Mouse (Mus musculus) myocyte (in vitro differentiated cells): ENCODE results near the gene Itgb1bp1. TPM values are rescaled to one million over a fixed set of nuclear protein-coding genes. Genes with fewer than 3 reads are reported as not detected.

Experiments
- H3K27me3 ChIP-seq: one replicate; pipeline ENCODE4 v1.6.1; 2011; ENCODE audit not compliant: control insufficient read depth, insufficient read depth, insufficient read length
- H3K36me3 ChIP-seq: one replicate; pipeline ENCODE4 v1.6.1; 2011; ENCODE audit not compliant: control insufficient read depth, insufficient read depth
- H3K4me2 ChIP-seq: one replicate; pipeline ENCODE4 v1.6.1; 2011; ENCODE audit warnings: low read depth, control low read depth
- H3K4me3 ChIP-seq: one replicate; pipeline ENCODE4 v1.5.1; 2011; ENCODE audit warnings: mild to moderate bottlenecking, control low read depth, moderate library complexity
- H3K79me2 ChIP-seq: one replicate; pipeline ENCODE4 v1.6.1; 2011; ENCODE audit not compliant: control insufficient read depth, insufficient read depth
- H3ac ChIP-seq: one replicate; pipeline ENCODE4 v1.6.1; 2011; ENCODE audit not compliant: control insufficient read depth, insufficient read length
- CEBPB ChIP-seq: IDR thresholded peaks from 2 replicates; pipeline ENCODE4 v1.6.1; 2011; ENCODE audit warnings: mild to moderate bottlenecking, moderate library complexity; ENCODE audit not compliant: poor library complexity, insufficient read depth, severe bottlenecking
- E2F4 ChIP-seq: IDR thresholded peaks from one replicate; pipeline ENCODE4 v1.6.1; 2011; ENCODE audit warnings: mild to moderate bottlenecking, control low read depth, moderate library complexity; ENCODE audit not compliant: insufficient read depth
- MAX ChIP-seq: IDR thresholded peaks from one replicate; pipeline ENCODE4 v1.6.1; 2011; ENCODE audit warnings: low read depth, mild to moderate bottlenecking, control low read depth
- MYOD1 ChIP-seq, 3 experiments: IDR thresholded peaks; one replicate each; pipeline ENCODE4 v1.6.1; 2011; ENCODE audit warnings: control low read depth in 2 of 3, low read depth in 2 of 3, mild to moderate bottlenecking in 2 of 3, moderate library complexity in 1 of 3; ENCODE audit not compliant: insufficient read length in 2 of 3, control insufficient read depth in 1 of 3
- MYOG ChIP-seq, 3 experiments: IDR thresholded peaks; one replicate each; pipeline ENCODE4 v1.6.1; 2011; ENCODE audit warnings: control low read depth in 2 of 3, low read depth in 2 of 3, mild to moderate bottlenecking in 2 of 3; ENCODE audit not compliant: insufficient read length in 2 of 3, control insufficient read depth in 1 of 3, insufficient read depth in 1 of 3
- POLR2A ChIP-seq: IDR thresholded peaks from one replicate; pipeline ENCODE4 v1.6.1; 2011; ENCODE audit warnings: low read depth, mild to moderate bottlenecking, control low read depth, moderate library complexity; ENCODE audit not compliant: insufficient read length
- POLR2AphosphoS2 ChIP-seq: IDR thresholded peaks from one replicate; pipeline ENCODE4 v1.6.1; 2011; ENCODE audit warnings: low read depth, control low read depth; ENCODE audit not compliant: insufficient read length
- REST ChIP-seq: IDR thresholded peaks from one replicate; pipeline ENCODE4 v1.6.1; 2011; ENCODE audit warnings: mild to moderate bottlenecking, control low read depth, moderate library complexity; ENCODE audit not compliant: insufficient read depth, insufficient read length
- SRF ChIP-seq: IDR thresholded peaks from one replicate; pipeline ENCODE4 v1.6.1; 2011; ENCODE audit warnings: low read depth; ENCODE audit not compliant: control insufficient read depth, insufficient read length
- TCF12 ChIP-seq: IDR thresholded peaks from one replicate; pipeline ENCODE4 v1.6.1; 2011; ENCODE audit warnings: mild to moderate bottlenecking, control low read depth; ENCODE audit not compliant: poor library complexity, insufficient read depth, severe bottlenecking
- TCF3 ChIP-seq: IDR thresholded peaks from one replicate; pipeline ENCODE4 v1.6.1; 2011; ENCODE audit warnings: low read depth, control low read depth; ENCODE audit not compliant: insufficient read length
- USF1 ChIP-seq: IDR thresholded peaks from one replicate; pipeline ENCODE4 v1.6.1; 2011; ENCODE audit warnings: low read depth, mild to moderate bottlenecking, control low read depth, moderate library complexity
- polyA plus RNA-seq: library from polyadenylated mRNA; unstranded; fragments of >200 nt; fragmentation: generic; extraction: Trizol; gene quantifications from one replicate; pipeline ENCODE4 v1.2.1, GENCODE M21; 2012; ENCODE audit warnings: missing spikeins

The Itgb1bp1 gene
- 45.4 TPM for polyA plus RNA-seq

DNA sequence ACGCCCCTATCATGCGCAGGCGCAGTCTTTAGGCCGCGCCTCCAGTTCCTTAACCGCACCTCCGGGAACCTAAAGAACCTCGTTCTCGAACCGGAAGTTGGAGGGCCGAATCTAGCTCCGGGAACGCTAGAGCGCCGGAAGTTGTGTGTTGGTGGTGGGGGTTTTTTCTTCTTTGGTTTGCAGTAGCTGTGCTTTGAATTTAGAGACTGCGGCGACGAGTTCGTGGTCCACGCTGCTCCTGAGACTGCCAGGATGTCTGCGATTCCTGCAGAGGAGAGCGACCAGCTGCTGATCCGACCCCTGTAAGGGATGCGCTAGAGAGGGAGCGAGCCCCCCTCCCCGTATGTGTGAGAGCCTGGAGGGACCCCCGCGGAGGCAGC lies at the start of gene Itgb1bp1:
TSS of gene Itgb1bp1 (minus strand) at position 42 of the 380 bp plus-strand sequence.
- H3ac ChIP-seq = peak within 1 kb of the TSS; percentile 79
- no peak for TF ChIP-seq E2F4
- peak; percentile 32 for TF ChIP-seq POLR2A
- peak; percentile 60 for TF ChIP-seq SRF
- no peak for TF ChIP-seq MYOD1 (IDR thresholded peaks at IDR 0.05; ENCODE audit: control insufficient read depth in 1 of 3, insufficient read length in 2 of 3, low read depth in 2 of 3)
- TF ChIP-seq MAX = no peak
- peaks cover 13% of the 10 kb centered on the region for H3K36me3 ChIP-seq
- peak within 1 kb of the TSS; percentile 93 for H3K4me2 ChIP-seq
- H3K27me3 ChIP-seq = no peaks in the 10 kb centered on the region
- H3K79me2 ChIP-seq = peaks cover 21% of the 10 kb centered on the region
- peak within 1 kb of the TSS; percentile 92 for H3K4me3 ChIP-seq

GRCm38 (mm10) chr12:21335869-21336268 lies 49.8 kb upstream of the Itgb1bp1 start:
- H3K4me3 ChIP-seq = no peak overlapping the region
- no peaks in the 10 kb centered on the region for H3K79me2 ChIP-seq
- no peaks in the 10 kb centered on the region for H3K27me3 ChIP-seq
- H3K4me2 ChIP-seq = no peak overlapping the region
- TF ChIP-seq MYOD1 (IDR thresholded peaks at IDR 0.05; ENCODE audit: control insufficient read depth in 1 of 3, insufficient read length in 2 of 3, low read depth in 2 of 3) = no peak
- no peak for TF ChIP-seq USF1
- TF ChIP-seq E2F4 = no peak
- TF ChIP-seq SRF = no peak
- TF ChIP-seq POLR2A = no peak
- no peak for TF ChIP-seq CEBPB
- TF ChIP-seq TCF12 = no peak
- no peak for TF ChIP-seq MAX
- TF ChIP-seq TCF3 = no peak
- no peak for TF ChIP-seq REST
- TF ChIP-seq MYOG (IDR thresholded peaks at IDR 0.05; ENCODE audit: control insufficient read depth in 1 of 3, insufficient read depth in 1 of 3, insufficient read length in 2 of 3, low read depth in 2 of 3) = no peak
- TF ChIP-seq POLR2AphosphoS2 = no peak
- no peak overlapping the region for H3ac ChIP-seq
- peaks cover 19% of the 10 kb centered on the region for H3K36me3 ChIP-seq

DNA sequence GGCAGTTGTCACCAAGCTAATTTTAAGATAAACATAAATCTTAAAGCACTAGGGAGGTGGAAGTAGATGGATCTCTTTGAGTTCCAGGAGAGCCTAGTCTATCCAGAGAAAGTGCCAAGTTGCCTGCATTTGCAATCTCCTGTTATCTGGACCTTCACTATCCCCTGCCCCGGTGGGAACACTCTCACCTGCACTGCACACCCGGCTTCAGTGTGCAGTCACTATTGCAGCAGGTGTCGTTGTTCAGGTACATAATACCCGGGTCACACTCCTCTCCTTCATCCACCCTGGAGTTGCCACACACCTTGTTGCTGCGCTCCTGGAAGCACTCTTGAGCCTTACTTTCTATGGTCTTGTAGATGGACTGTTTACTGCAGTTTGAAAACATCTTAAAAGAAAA lies 47.7 kb upstream of the Itgb1bp1 start:
- peaks cover 20% of the 10 kb centered on the region for H3K36me3 ChIP-seq
- no peak overlapping the region for H3K4me3 ChIP-seq

GRCm38 (mm10) chr12:21333021-21333420 lies 46.9 kb upstream of the Itgb1bp1 start:
- Histone ChIP-seq H3K36me3 (peaks cover 25% of the 10 kb centered on the region), H3K27me3 (no peaks in the 10 kb centered on the region), H3K4me3 (no peak overlapping the region), H3K79me2 (no peaks in the 10 kb centered on the region), H3K4me2 (no peak overlapping the region), H3ac (no peak overlapping the region)
- TF ChIP-seq TCF3 (no peak), E2F4 (no peak), CEBPB (no peak), MAX (no peak), MYOD1 (IDR thresholded peaks at IDR 0.05; ENCODE audit: control insufficient read depth in 1 of 3, insufficient read length in 2 of 3, low read depth in 2 of 3) (no peak), TCF12 (no peak), MYOG (IDR thresholded peaks at IDR 0.05; ENCODE audit: control insufficient read depth in 1 of 3, insufficient read depth in 1 of 3, insufficient read length in 2 of 3, low read depth in 2 of 3) (no peak), REST (no peak), POLR2AphosphoS2 (no peak), USF1 (no peak)

More for the DNA sequence above, 47.7 kb upstream of the Itgb1bp1 start:
- Histone ChIP-seq H3K27me3 (no peaks in the 10 kb centered on the region), H3ac (no peak overlapping the region), H3K4me2 (no peak overlapping the region), H3K79me2 (no peaks in the 10 kb centered on the region)
- TF ChIP-seq MYOG (IDR thresholded peaks at IDR 0.05; ENCODE audit: control insufficient read depth in 1 of 3, insufficient read depth in 1 of 3, insufficient read length in 2 of 3, low read depth in 2 of 3) = no peak
- TF ChIP-seq SRF = no peak
- TF ChIP-seq POLR2AphosphoS2 = no peak
- no peak for TF ChIP-seq USF1

- peaks cover 36% of the 10 kb centered on the region for H3K36me3 ChIP-seq
- no peaks in the 10 kb centered on the region for H3K27me3 ChIP-seq
- no peak for TF ChIP-seq TCF12
- no peak for TF ChIP-seq MAX
- no peak for TF ChIP-seq USF1
- no peak for TF ChIP-seq E2F4
- no peak for TF ChIP-seq CEBPB
- no peak for TF ChIP-seq SRF
- no peak for TF ChIP-seq MYOG (IDR thresholded peaks at IDR 0.05; ENCODE audit: control insufficient read depth in 1 of 3, insufficient read depth in 1 of 3, insufficient read length in 2 of 3, low read depth in 2 of 3)
- TF ChIP-seq POLR2AphosphoS2 = no peak
- TF ChIP-seq TCF3 = no peak
- TF ChIP-seq POLR2A = no peak
- no peak for TF ChIP-seq MYOD1 (IDR thresholded peaks at IDR 0.05; ENCODE audit: control insufficient read depth in 1 of 3, insufficient read length in 2 of 3, low read depth in 2 of 3)
- TF ChIP-seq REST = no peak
- no peak overlapping the region for H3ac ChIP-seq
- no peaks in the 10 kb centered on the region for H3K79me2 ChIP-seq
- no peak overlapping the region for H3K4me3 ChIP-seq
- H3K4me2 ChIP-seq = no peak overlapping the region
These were observed 45.6 kb upstream of the Itgb1bp1 start for GRCm38 (mm10) chr12:21331711-21332110.
